Mouse (Mus musculus) neural tube, embryonic 12.5 days (tissue): ENCODE measurements around the gene Scgn. TPM values are rescaled to one million over a fixed set of nuclear protein-coding genes. Genes with fewer than 3 reads are reported as not detected.

Experiments
- ATAC-seq: fragments of 200-750 bp; cut with Nextera tagmentation; 2 replicates; pipeline ENCODE4 v1.8.0; 2017; ENCODE audit warnings: low read depth, mild to moderate bottlenecking, moderate TSS enrichment, moderate library complexity; ENCODE audit not compliant: low FRiP score
- H3K27ac ChIP-seq: fragments of 300-500 bp; sonication (generic); 2 replicates; pipeline ENCODE4 v1.5.1; 2016
- H3K27me3 ChIP-seq: fragments of 300-500 bp; sonication (generic); replicated peaks from 2 replicates; pipeline ENCODE4 v1.6.1; 2016; ENCODE audit warnings: mild to moderate bottlenecking
- H3K36me3 ChIP-seq: fragments of 300-500 bp; sonication (generic); 2 replicates; pipeline ENCODE4 v1.6.1; 2016; ENCODE audit warnings: mild to moderate bottlenecking
- H3K4me1 ChIP-seq: fragments of 300-500 bp; sonication (generic); 2 replicates; pipeline ENCODE4 v1.6.1; 2016
- H3K4me2 ChIP-seq: fragments of 300-500 bp; sonication (generic); replicated peaks from 2 replicates; pipeline ENCODE4 v1.6.1; 2016; ENCODE audit warnings: mild to moderate bottlenecking
- H3K4me3 ChIP-seq: fragments of 300-500 bp; sonication (generic); 2 replicates; pipeline ENCODE4 v1.5.1; 2016
- H3K9ac ChIP-seq: fragments of 300-500 bp; sonication (generic); 2 replicates; pipeline ENCODE4 v1.6.1; 2016; ENCODE audit warnings: mild to moderate bottlenecking
- H3K9me3 ChIP-seq: fragments of 300-500 bp; sonication (generic); 2 replicates; pipeline ENCODE4 v1.6.1; 2016; ENCODE audit warnings: mild to moderate bottlenecking
- WGBS: fragments of 180-500 bp; shearing (Covaris S2); methylation state at CpG from one replicate; pipeline ENCODE4 v1.1.7; 2016; 5-methylcytosine and 5-hydroxymethylcytosine counted together
- polyA plus RNA-seq: library from polyadenylated mRNA; unstranded; fragments of >200 nt; fragmentation: Nextera tagmentation; extraction: Ambion mirVana; gene quantifications from 2 replicates; pipeline ENCODE4 v1.2.1, GENCODE M21; 2016

Gene Scgn
- 0.50 and 0.79 TPM in 2 replicates for polyA plus RNA-seq

- Histone ChIP-seq H3K4me3 (peak within 1 kb of the TSS; percentile 17), H3K27me3 (peaks cover 13% of the 10 kb centered on the region), H3K36me3 (no peaks in the 10 kb centered on the region), H3K27ac (no peak within 1 kb of the TSS), H3K4me2 (peak within 1 kb of the TSS; percentile 59), H3K9me3 (no peaks in the 10 kb centered on the region), H3K9ac (no peak within 1 kb of the TSS), H3K4me1 (peaks cover 4% of the 10 kb centered on the region)
- ATAC-seq = peak; percentile 53; the same call in 1 of the 2 replicates
- under 1% methylated on average over 20 of the region's 20 CpGs for WGBS
These were observed at the start of gene Scgn for GRCm38 (mm10) chr13:23990928-23991327. Scgn (minus strand) TSS chr13:23991214.

- no peak overlapping the region for H3K4me2 ChIP-seq
- H3K9me3 ChIP-seq = no peaks in the 10 kb centered on the region
- WGBS = 95% methylated on average over 7 of the region's 7 CpGs
- no peaks in the 10 kb centered on the region for H3K27me3 ChIP-seq
- no peak overlapping the region for H3K27ac ChIP-seq
- H3K4me3 ChIP-seq = no peak overlapping the region
- no peak overlapping the region for H3K9ac ChIP-seq
- H3K36me3 ChIP-seq = peaks cover 4% of the 10 kb centered on the region
- ATAC-seq = no peak
- H3K4me1 ChIP-seq = no peaks in the 10 kb centered on the region; the same call in 1 of the 2 replicates
These were observed 49.2 kb upstream of the Scgn start for GRCm38 (mm10) chr13:24040221-24040620.

- H3K4me2 ChIP-seq = no peak overlapping the region
- H3K27me3 ChIP-seq = no peaks in the 10 kb centered on the region
- no peaks in the 10 kb centered on the region for H3K4me1 ChIP-seq
- 91% methylated on average over 3 of the region's 3 CpGs for WGBS
- peaks cover 4% of the 10 kb centered on the region for H3K36me3 ChIP-seq
- H3K9me3 ChIP-seq = no peaks in the 10 kb centered on the region
- no peak overlapping the region for H3K27ac ChIP-seq
- H3K9ac ChIP-seq = no peak overlapping the region
- H3K4me3 ChIP-seq = no peak overlapping the region
- ATAC-seq = no peak
These were observed 46.5 kb upstream of the Scgn start for GRCm38 (mm10) chr13:24037502-24037901.

- H3K9me3 ChIP-seq = no peaks in the 10 kb centered on the region
- H3K4me3 ChIP-seq = no peak overlapping the region
- H3K9ac ChIP-seq = no peak overlapping the region
- no peak overlapping the region for H3K27ac ChIP-seq
- no peaks in the 10 kb centered on the region for H3K27me3 ChIP-seq
- H3K4me2 ChIP-seq = no peak overlapping the region
- no peak for ATAC-seq
- 90% methylated on average over 18 of the region's 18 CpGs for WGBS
- no peaks in the 10 kb centered on the region for H3K4me1 ChIP-seq
- peaks cover 4% of the 10 kb centered on the region for H3K36me3 ChIP-seq
These were observed 45.1 kb upstream of the Scgn start for GRCm38 (mm10) chr13:24036150-24036549.

- Histone ChIP-seq H3K9ac (no peak overlapping the region), H3K9me3 (no peaks in the 10 kb centered on the region), H3K4me2 (no peak overlapping the region), H3K36me3 (no peaks in the 10 kb centered on the region), H3K27me3 (no peaks in the 10 kb centered on the region), H3K4me1 (no peaks in the 10 kb centered on the region), H3K4me3 (no peak overlapping the region), H3K27ac (no peak overlapping the region)
- ATAC-seq = no peak
- WGBS = 78% methylated on average over 5 of the region's 5 CpGs
These were observed 36.5 kb upstream of the Scgn start for GRCm38 (mm10) chr13:24027191-24028170.

GRCm38 (mm10) chr13:24018515-24018914 lies 27.5 kb upstream of the Scgn start:
- WGBS = 89% methylated on average over 4 of the region's 4 CpGs
- no peak overlapping the region for H3K4me2 ChIP-seq
- no peak overlapping the region for H3K27ac ChIP-seq
- no peak overlapping the region for H3K9ac ChIP-seq
- no peaks in the 10 kb centered on the region for H3K4me1 ChIP-seq
- no peaks in the 10 kb centered on the region for H3K36me3 ChIP-seq
- no peak for ATAC-seq
- H3K9me3 ChIP-seq = no peaks in the 10 kb centered on the region
- H3K4me3 ChIP-seq = no peak overlapping the region
- H3K27me3 ChIP-seq = no peaks in the 10 kb centered on the region

GRCm38 (mm10) chr13:24005528-24005927 lies 14.5 kb upstream of the Scgn start:
- Histone ChIP-seq H3K9ac (no peak overlapping the region), H3K4me3 (no peak overlapping the region), H3K36me3 (no peaks in the 10 kb centered on the region), H3K9me3 (no peaks in the 10 kb centered on the region), H3K27ac (no peak overlapping the region), H3K4me2 (no peak overlapping the region), H3K4me1 (no peaks in the 10 kb centered on the region), H3K27me3 (no peaks in the 10 kb centered on the region)
- ATAC-seq = no peak
- WGBS = 86% methylated on average over 2 of the region's 2 CpGs

GRCm38 (mm10) chr13:24001797-24002196 lies 10.8 kb upstream of the Scgn start:
- no peaks in the 10 kb centered on the region for H3K36me3 ChIP-seq
- no peak overlapping the region for H3K9ac ChIP-seq
- no peak for ATAC-seq
- no peak overlapping the region for H3K27ac ChIP-seq
- H3K4me3 ChIP-seq = no peak overlapping the region
- H3K4me1 ChIP-seq = no peaks in the 10 kb centered on the region
- WGBS = 64% methylated on average over 2 of the region's 2 CpGs
- no peaks in the 10 kb centered on the region for H3K9me3 ChIP-seq
- H3K27me3 ChIP-seq = no peaks in the 10 kb centered on the region
- no peak overlapping the region for H3K4me2 ChIP-seq

GRCm38 (mm10) chr13:24001081-24001480 lies 10.1 kb upstream of the Scgn start:
- H3K4me3 ChIP-seq = no peak overlapping the region
- H3K9me3 ChIP-seq = no peaks in the 10 kb centered on the region
- H3K27me3 ChIP-seq = no peaks in the 10 kb centered on the region
- no peak overlapping the region for H3K4me2 ChIP-seq
- no peaks in the 10 kb centered on the region for H3K36me3 ChIP-seq
- whole genome bisulfite sequencing = 89% methylated on average over 2 of the region's 2 CpGs
- H3K27ac ChIP-seq = no peak overlapping the region
- no peak for ATAC-seq
- H3K4me1 ChIP-seq = no peaks in the 10 kb centered on the region
- no peak overlapping the region for H3K9ac ChIP-seq

GRCm38 (mm10) chr13:23998826-23999225 lies 7.8 kb upstream of the Scgn start:
- Histone ChIP-seq H3K36me3 (no peaks in the 10 kb centered on the region), H3K4me2 (no peak overlapping the region), H3K9ac (no peak overlapping the region), H3K4me1 (no peaks in the 10 kb centered on the region), H3K4me3 (no peak overlapping the region), H3K27me3 (peaks cover 4% of the 10 kb centered on the region), H3K27ac (no peak overlapping the region), H3K9me3 (no peaks in the 10 kb centered on the region)
- ATAC-seq = no peak
- 84% methylated on average over 2 of the region's 2 CpGs for WGBS

- 73% methylated on average over 3 of the region's 3 CpGs for WGBS
- H3K4me3 ChIP-seq = no peak overlapping the region
- no peak for ATAC-seq
- no peak overlapping the region for H3K9ac ChIP-seq
- H3K27ac ChIP-seq = no peak overlapping the region
- H3K4me2 ChIP-seq = no peak overlapping the region
- peaks cover 4% of the 10 kb centered on the region for H3K4me1 ChIP-seq
- H3K36me3 ChIP-seq = no peaks in the 10 kb centered on the region
- no peaks in the 10 kb centered on the region for H3K9me3 ChIP-seq
- peaks cover 13% of the 10 kb centered on the region for H3K27me3 ChIP-seq
These were observed 3.7 kb upstream of the Scgn start for GRCm38 (mm10) chr13:23994756-23995155.

GRCm38 (mm10) chr13:23994024-23994423 lies 3.0 kb upstream of the Scgn start:
- H3K4me3 ChIP-seq = no peak overlapping the region
- WGBS = 20% methylated on average over 9 of the region's 9 CpGs
- H3K27ac ChIP-seq = no peak overlapping the region

More at GRCm38 (mm10) chr13:23994024-23994423, 3.0 kb upstream of the Scgn start:
- Histone ChIP-seq H3K9ac (no peak overlapping the region), H3K4me1 (peaks cover 4% of the 10 kb centered on the region), H3K27me3 (peaks cover 13% of the 10 kb centered on the region), H3K9me3 (no peaks in the 10 kb centered on the region), H3K36me3 (no peaks in the 10 kb centered on the region), H3K4me2 (no peak overlapping the region)
- ATAC-seq = no peak
